Mouse (Mus musculus) embryonic fibroblast, embryonic 13.5 days (primary cell): ENCODE data around the gene Sf3a3.

Experiments
- CTCF ChIP-seq: IDR thresholded peaks from 2 replicates; pipeline ENCODE4 v1.5.1; 2011; ENCODE audit warnings: mild to moderate bottlenecking, control low read depth, low read length, moderate library complexity, borderline replicate concordance; ENCODE audit not compliant: insufficient read depth
- POLR2A ChIP-seq: IDR thresholded peaks from 2 replicates; pipeline ENCODE4 v1.6.1; 2011; ENCODE audit warnings: low read depth, mild to moderate bottlenecking, control low read depth, low read length, moderate library complexity

- TF ChIP-seq CTCF = no peak
- TF ChIP-seq POLR2A = no peak
Measured at GRCm38 (mm10) chr4:124762858-124763452, 48.4 kb downstream of the Sf3a3 start.
